Mouse (Mus musculus) MN1 (cell line): Measurements from ENCODE around the gene Capn8.
A peak's percentile ranks its signal among the peaks of the same experiment; 100 is the strongest.
"Not testable (repeated sequence)": the region's sequence is repeated elsewhere in the genome, so short reads cannot be mapped to it uniquely, and the experiment has no call there.

ENCODE experiments used
- DNase-seq: peaks from one replicate; pipeline ENCODE4 v3.0.0-alpha.2; 2016; ENCODE audit warnings: low spot score

The Capn8 gene

GRCm38 (mm10) chr1:182618200-182618947 lies 53.6 kb downstream of the Capn8 start:
- no peak for DNase-seq

DNA sequence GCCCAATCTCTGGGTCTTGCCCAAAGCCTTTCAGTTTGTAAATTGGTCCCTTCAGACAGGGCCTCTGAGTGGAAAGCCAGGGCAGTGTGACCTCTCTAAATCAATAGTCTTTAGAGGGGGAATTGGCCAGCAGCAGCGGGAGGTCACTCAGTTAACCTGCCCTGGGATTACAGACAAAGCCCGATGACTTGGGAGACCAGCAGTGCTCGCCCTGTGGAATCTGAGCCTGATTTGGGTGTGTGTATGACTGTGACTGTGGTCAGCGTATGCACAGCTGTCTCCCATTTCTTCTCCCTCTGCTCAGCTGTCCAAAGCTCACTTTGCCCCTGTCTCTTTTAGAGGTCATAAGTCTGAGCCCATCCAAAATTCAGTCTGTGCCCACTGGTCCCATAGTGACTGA lies 55.7 kb downstream of the Capn8 start:
- no peak for DNase-seq

- DNase-seq, result no peak
Observed at GRCm38 (mm10) chr1:182621256-182621655, 56.4 kb downstream of the Capn8 start.

DNA sequence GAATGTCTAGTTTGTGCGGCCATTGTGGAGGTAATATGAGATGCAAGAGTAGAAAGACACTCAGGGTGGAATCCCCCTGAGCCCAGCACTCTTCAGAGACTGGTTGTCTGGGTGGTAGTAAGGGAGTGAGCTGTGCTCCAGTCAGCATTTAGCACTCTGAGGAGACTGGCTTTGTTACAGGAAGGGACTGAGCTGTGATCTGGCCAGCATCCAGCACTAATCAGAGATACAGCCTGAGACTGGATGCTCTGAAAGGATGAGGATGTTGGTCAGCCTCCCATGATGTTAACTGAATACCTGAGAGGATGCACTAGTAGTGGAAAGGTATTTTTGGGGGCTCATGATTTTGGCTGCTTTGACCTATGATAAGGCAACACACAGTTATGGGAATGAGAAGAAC lies 61.4 kb downstream of the Capn8 start:
- no peak for DNase-seq

DNA sequence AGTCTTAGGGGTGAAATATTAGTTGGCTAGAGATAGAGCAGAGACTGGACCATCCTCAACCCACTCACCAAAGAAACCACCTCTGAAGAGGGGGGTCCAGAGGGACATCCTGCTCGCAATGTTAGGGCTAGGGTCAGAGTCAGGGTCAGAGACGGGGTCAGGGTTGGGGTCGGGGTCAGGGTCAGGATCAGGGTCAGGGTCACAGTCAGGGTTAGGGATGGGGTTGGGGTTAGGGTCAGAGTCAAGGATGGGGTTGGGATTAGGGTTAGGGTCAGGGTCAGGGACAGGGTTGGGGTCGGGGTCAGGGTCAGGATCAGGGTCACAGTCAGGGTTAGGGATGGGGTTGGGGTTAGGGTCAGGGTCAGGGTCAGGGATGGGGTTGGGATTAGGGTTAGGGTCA lies 64.4 kb downstream of the Capn8 start:
- no peak for DNase-seq

DNA sequence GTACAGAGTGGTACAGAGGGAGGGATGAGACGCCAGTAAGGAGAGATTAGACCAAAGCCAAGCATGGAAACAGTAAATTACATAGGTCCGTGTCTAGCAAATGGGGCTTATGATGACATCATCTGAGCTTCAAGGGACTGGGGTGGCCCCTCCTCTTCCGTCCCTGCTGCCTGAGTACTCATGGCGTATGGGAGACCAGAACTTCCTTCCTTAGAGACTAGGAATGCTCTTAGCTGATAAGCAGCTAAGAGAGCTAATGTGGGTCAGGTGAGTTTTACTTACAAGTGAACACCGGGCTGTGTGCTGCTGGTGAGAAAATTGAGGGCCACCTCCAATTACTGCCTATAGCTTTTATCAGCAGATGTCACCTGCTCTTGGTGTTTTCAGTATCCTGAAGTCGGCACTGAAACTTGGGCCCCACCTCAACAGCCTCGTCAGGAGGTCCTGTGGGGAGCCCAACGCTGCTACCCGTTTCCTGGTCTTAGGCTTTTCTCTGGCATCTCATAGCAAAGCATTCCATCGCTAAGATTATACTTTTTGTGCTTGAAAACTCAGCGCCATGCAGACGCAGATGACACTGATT lies 69.0 kb downstream of the Capn8 start:
- no peak for DNase-seq

GRCm38 (mm10) chr1:182639016-182639415 lies 74.2 kb downstream of the Capn8 start:
- no peak for DNase-seq

DNA sequence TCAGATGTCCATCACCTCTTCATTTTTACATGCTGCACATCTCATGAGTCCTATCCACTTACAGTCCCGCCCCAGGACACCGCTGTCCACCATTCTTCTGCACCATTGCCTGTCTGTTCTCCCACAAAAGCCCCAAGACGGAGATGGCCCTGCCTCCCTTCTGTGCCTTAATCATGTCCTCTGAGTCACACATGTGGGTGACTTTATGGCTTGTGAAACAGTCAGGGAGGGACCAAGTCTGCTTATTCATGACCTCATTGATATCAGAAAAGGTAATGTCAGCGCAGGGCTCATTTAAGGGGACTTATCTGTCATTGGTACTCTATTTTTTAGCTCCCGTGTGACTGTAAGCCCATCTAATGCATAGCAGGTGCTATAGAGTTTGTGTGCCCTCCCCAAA lies 74.6 kb downstream of the Capn8 start:
- DNase-seq, result no peak

DNA sequence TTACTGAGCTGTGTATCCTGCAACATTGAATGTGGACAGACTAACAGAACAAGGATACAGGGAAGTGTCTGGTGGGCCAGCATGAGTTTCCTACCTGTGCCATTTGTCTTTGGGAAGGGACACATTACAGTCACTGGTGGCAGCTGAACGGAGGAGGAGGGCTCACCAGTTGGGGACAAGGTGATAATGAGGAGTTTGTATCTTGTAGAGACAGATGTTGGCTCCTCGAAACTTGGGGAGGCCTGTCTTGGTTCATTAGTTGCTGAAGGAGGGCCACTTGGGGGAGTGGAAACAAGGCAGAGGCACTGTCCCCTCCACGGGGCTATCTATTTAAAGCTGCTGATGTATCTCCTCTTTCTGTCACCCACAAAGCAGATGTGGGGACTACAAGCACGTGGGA lies 75.3 kb downstream of the Capn8 start:
- DNase-seq, result no peak

DNA sequence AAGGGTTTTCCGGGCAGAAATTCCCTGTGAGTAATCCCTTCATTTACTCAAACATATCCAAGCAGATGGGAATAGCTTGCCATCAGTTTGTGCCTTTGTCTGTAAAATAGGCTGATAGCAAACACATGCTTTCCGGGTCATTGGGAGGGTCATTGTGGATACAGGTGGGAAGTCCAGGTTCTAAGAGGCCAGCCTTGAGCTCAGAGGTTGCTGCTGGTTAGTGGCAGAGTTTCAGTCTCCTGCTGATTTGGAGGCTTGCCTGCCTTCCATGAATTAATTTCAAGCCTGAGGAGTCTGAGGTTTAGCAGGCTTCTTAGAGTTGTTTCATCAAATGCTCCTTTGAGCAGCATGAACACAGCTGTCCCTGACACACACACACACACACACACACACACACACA lies 78.0 kb downstream of the Capn8 start:
- no peak for DNase-seq

DNA sequence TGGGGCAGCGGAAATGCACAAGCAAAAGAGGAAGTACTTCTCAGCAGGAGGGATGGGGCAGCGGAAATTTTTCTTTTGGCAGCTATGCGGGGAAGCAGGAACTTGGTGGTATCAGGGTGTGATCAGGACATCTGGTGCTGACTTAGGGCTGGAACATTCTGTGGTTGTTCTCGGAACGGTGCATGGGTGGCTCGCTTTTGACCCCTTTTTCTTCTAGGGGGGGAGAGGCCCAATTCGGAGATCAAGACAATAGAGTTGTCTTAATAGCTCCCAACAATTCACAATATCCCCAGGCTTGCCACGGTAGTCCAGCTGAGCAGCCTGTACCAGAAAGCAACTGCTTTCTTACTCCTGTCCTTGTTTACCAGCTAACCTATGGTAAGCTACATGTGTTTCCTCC lies 79.6 kb downstream of the Capn8 start:
- DNase-seq, result not testable (repeated sequence)

DNA sequence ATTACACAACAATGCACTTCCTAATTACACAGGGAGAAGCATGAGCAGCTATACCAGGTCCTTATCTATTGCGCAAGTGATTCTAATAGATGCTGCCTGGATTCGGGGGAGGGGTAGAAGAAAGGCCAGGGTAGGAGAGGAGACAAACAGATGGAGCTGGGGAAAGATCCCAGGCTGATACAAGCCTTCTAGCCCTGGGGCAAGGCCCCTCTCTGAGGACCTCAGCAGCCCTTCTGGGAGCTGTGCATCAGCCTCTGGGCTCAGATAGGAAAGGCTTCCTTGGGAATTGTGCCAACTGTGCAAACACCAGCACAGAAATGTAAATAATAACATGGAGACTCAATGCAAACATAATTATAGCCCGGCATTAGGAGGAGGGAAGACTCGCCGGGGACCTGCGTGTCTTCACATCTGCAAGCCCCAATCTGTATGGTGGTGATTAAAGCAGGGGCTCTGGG lies 80.4 kb downstream of the Capn8 start:
- DNase-seq, result no peak

- no peak for DNase-seq
Observed at GRCm38 (mm10) chr1:182646796-182647195, 82.0 kb downstream of the Capn8 start.

GRCm38 (mm10) chr1:182657760-182658159 lies 93.0 kb downstream of the Capn8 start:
- DNase-seq, result peak; percentile 31

DNA sequence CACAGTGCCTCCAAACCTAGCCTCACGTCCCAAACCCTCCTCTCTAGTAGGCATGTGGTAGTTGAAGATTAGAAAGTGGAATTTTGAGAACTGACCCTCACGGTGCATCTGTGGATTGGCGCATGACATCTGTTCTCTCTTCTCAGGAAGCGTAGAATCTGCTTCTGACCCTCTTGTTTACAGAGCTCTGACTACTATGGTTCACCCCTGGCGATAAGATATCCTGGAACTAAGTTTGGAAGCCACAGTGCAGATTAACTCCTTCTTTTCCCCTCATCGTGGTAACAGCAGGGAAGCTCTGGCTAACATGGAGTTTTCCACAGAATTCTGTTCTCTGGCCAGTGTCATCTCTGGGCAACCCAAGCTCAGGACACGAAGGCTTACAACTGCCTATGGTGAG lies 95.6 kb downstream of the Capn8 start:
- DNase-seq, result no peak

- no peak for DNase-seq
Observed at GRCm38 (mm10) chr1:182663671-182664070, 98.9 kb downstream of the Capn8 start.

- DNase-seq, result no peak
Observed at GRCm38 (mm10) chr1:182664841-182665240, 100.0 kb downstream of the Capn8 start.

DNA sequence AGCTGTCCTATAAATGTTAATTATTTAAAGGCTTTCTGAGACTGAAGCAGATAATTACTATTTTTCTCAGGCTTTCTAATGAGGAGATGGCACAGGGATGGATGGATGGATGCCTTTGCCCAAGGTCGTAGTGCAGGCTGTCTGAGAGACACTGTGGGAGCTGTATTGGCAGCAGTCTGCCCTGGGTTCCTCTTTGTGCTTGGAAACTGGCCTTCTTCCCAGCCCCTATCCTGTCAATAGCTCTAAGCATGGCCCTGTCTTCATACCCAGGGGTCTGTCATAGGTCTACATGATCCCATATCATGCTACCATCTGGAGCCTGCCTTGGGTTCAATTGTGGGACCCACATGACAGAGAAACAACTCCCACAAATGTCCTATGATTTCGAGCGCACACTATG lies 102.5 kb downstream of the Capn8 start:
- no peak for DNase-seq

DNA sequence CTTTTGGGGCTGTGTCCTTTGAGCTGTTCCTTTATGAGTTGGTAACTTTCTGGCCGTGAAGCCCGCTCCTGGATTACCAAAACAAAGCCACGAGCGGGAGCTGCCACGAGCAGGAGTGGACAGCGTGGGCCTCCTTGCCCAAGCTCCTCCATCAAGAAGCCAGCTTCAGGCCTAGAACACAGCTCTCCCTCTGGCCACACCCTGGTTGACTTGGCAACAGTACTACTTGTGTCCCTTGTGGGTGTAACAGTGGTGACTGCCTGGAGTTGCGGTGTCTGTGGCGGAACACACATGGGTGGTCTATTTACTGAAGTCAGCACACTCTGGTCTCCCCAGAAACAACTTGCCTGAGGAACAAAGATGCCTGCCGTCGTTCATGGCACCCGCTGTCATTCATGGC lies 104.9 kb downstream of the Capn8 start:
- no peak for DNase-seq

- no peak for DNase-seq
Observed at GRCm38 (mm10) chr1:182670563-182671342, 105.9 kb downstream of the Capn8 start.

DNA sequence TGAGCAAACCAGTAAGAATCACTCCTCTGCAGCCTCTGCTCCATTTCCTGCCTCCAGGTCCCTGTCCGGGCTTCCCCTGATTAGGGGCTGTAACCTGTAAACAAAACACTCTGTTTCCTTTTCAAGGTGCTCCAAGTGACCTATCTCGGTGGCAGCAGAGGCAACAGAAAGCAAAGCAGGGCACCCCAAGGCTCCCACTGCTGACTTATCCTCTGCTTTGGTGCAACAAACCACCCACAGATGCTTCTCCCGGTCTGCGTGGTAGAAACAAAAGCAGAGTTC lies 106.5 kb downstream of the Capn8 start:
- no peak for DNase-seq

DNA sequence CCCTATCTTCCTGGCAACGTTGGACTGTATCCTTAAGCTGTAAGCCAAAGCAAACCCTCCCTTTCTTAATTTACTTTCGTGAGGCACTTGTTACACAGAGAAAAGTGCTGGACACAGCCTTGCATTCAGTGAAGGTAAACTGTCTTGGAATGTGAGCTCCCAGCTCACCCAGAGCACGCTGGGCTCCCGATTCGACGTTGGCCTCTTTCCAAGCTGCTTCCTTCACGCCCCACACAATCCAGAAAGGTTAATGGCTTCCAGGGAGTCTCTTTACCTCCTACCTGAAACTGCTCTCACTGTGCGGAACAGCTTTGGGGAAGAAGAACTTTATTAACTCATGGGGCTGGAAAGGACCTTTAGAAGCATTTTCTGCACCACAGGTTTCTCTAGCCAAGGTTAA lies 110.5 kb downstream of the Capn8 start:
- no peak for DNase-seq

GRCm38 (mm10) chr1:182678151-182678550 lies 113.3 kb downstream of the Capn8 start:
- no peak for DNase-seq
